Mouse (Mus musculus) kidney, adult 11 months (tissue): ENCODE measurements around the gene Olfr368.
A peak's percentile ranks its signal among the peaks of the same experiment; 100 is the strongest.

Experiments
- DNase-seq: peaks from one replicate; pipeline ENCODE4 v3.0.0; 2022

The Olfr368 gene

DNA sequence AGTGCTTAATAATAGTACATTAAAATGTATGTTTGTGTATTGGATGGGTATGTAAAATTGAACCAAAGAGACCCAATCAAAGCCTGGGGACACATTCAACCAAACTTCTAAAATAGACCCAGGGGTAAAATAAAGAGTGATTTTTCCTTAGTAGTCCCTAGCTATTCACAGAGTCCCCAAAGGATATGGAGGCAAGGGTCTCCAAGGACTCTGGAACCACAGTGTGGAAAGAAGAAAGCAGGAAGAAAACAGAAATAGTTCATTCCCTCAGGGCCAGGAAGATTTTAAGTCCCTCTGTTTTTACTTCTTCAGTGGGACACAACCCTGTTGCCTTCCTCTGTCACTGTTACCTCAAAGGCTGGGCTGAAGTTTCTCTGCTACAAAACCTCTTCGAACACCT is at the start of gene Olfr368:
Gene Olfr368 (plus strand): TSS at position 301 of the 400 bp plus-strand sequence.
- DNase-seq, result no peak

DNA sequence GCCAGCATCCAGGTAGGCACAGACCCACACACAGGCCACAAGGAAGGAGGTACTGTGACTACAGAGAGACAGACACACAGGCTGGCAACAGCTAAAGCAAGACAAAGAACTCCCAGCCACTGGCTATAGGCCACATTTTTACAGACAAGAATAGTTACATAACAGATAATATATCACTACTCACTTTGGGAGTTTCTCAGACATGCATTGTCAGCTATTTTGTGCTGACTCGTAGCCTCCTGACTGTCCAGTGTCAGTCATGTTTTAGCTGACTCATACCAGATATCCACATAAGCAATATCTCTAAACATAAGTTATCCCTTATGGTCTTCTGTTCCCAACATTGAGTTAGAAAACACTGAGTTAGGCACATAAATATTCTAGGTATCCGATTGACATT is 7.0 kb downstream of the Olfr368 start:
- DNase-seq, result no peak

- no peak for DNase-seq
These were observed 12.3 kb downstream of the Olfr368 start for GRCm38 (mm10) chr2:37338497-37339187.

DNA sequence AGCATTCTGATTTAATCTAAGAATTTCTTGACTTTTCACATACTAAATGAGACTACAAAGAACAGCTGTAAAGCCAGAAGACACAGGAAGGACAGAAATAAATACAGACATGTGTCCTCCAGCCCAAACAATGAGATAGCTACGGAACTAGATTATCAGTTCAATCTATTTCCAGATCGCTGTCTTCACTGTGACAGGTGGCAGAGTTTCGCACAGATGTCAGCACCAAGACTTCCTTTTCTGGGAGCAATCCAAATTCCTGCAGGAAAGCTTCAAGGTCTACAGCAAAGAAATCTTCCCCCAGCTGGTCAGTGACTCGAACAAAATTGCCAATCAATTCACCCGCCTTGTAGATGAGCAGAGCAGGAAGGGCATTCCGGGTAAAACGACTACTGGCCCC is 25.4 kb downstream of the Olfr368 start:
- DNase-seq, result peak; percentile 28

- no peak for DNase-seq
These were observed 29.3 kb downstream of the Olfr368 start for GRCm38 (mm10) chr2:37355571-37355970.

- peak; percentile 97 for DNase-seq
These were observed 32.6 kb downstream of the Olfr368 start, which contains the start of gene Pdcl for GRCm38 (mm10) chr2:37358633-37359540. TSS of gene Pdcl (minus strand) at chr2:37359332.

DNA sequence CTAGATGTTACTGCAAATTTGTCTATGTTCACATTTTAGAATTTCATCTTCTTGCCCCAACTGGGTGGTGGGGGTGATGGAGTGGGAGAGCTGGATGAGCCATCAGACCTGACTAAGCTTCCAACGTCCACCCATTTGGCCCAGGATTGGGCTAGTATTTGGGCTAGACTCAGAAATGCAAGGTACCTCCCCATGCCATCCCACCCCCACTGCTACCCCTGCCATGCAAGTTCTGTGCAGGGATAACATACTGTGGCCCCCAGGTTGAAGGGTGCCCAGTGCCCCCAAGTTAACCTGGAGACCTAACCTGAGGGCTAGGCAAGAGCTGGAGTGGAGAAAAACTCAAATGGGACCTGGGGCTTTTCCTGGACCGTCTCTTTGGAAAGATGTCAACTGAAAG is 33.6 kb downstream of the Olfr368 start:
- no peak for DNase-seq

DNA sequence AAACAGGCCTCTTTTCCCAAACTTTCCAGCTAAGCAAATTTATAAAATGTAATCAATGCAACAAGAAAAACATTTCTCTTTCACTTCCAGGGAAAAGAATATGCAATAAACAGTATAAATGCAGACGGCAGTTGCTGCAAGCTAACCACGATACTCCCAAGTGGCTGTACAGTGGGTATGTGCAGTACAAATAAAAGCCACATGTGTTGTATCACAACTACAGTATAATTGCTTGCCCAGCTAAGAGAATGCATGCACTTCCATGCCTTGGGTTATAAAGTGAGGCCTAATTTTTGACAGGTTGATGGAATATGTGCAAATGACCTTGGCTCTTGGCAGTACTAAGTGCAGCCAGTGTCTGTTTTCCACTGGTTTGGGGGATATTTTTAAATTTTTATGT is 44.3 kb downstream of the Olfr368 start:
- DNase-seq, result no peak

DNA sequence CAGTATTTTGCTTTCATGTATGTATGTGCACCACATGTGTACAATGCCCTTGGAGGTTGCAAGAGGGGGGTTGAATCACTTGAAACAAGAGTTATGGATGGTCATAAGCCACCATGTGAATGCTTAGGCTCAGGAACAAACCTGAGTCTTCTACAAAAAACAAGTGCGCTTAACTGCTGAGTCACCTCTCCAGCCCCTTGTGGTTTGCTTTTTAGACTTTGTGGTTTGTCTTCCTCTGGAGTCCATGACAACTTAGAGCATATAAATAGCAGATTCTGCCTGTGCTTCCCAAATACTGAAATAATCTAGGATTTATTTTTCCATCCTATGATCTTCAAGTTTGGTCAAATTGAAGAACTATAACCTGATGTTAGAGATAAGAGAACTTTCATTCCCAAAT is 49.7 kb downstream of the Olfr368 start:
- no peak for DNase-seq

- peak; percentile 19 for DNase-seq
These were observed 53.9 kb downstream of the Olfr368 start for GRCm38 (mm10) chr2:37380189-37380588.
